Mouse (Mus musculus) testis, adult 2 months (tissue): ENCODE data around the gene Plaur. TPM values are rescaled to one million over a fixed set of nuclear protein-coding genes. Genes with fewer than 3 reads are reported as not detected.

Source experiments
- H3K27ac ChIP-seq: fragments of 200-500 bp; 2 replicates; pipeline ENCODE4 v1.5.1; 2012; ENCODE audit warnings: low read depth, low read length; ENCODE audit not compliant: control insufficient read depth, insufficient read depth
- H3K27me3 ChIP-seq: fragments of 200-500 bp; 2 replicates; pipeline ENCODE4 v1.6.1; 2012; ENCODE audit warnings: mild to moderate bottlenecking, low read length, moderate library complexity; ENCODE audit not compliant: control insufficient read depth, insufficient read depth
- H3K36me3 ChIP-seq: fragments of 200-500 bp; 2 replicates; pipeline ENCODE4 v1.6.1; 2012; ENCODE audit warnings: mild to moderate bottlenecking, low read length; ENCODE audit not compliant: control insufficient read depth, insufficient read depth
- H3K4me1 ChIP-seq: fragments of 200-500 bp; 2 replicates; pipeline ENCODE4 v1.6.1; 2012; ENCODE audit warnings: low read length; ENCODE audit not compliant: control insufficient read depth, insufficient read depth
- H3K4me3 ChIP-seq: fragments of 200-500 bp; 2 replicates; pipeline ENCODE4 v1.5.1; 2012; ENCODE audit warnings: low read depth, mild to moderate bottlenecking, low read length, moderate library complexity, mixed read lengths; ENCODE audit not compliant: control insufficient read depth
- CTCF ChIP-seq: fragments of 200-500 bp; IDR thresholded peaks from 2 replicates; pipeline ENCODE4 v1.5.1; 2012; ENCODE audit warnings: low read depth, mild to moderate bottlenecking, inconsistent platforms, low read length, moderate library complexity; ENCODE audit not compliant: control insufficient read depth, insufficient read depth, insufficient replicate concordance
- POLR2A ChIP-seq: fragments of 200-500 bp; IDR thresholded peaks from 2 replicates; pipeline ENCODE4 v1.6.1; 2012; ENCODE audit warnings: low read depth, mild to moderate bottlenecking, inconsistent platforms, low read length, moderate library complexity; ENCODE audit not compliant: control insufficient read depth
- polyA plus RNA-seq: library from polyadenylated mRNA; depleted of rRNA; stranded (reverse); fragments of >200 nt; gene quantifications from 2 replicates; pipeline ENCODE4 v1.2.3, GENCODE M21; 2012

The Plaur gene
- polyA plus RNA-seq, 1 experiment = not detected

GRCm38 (mm10) chr7:24423956-24424732 is 38.1 kb upstream of the Plaur start:
- Histone ChIP-seq H3K4me1 (no peaks in the 10 kb centered on the region; the same call in 1 of the 2 replicates), H3K36me3 (no peaks in the 10 kb centered on the region; the same call in none of the 2 replicates), H3K27me3 (no peaks in the 10 kb centered on the region), H3K4me3 (no peak overlapping the region), H3K27ac (no peak overlapping the region)
- TF ChIP-seq CTCF (0 out of 2 replicates have a peak, but pooled peaks have one; percentile 2), POLR2A (no peak)

GRCm38 (mm10) chr7:24425919-24426318 is 36.4 kb upstream of the Plaur start:
- no peak overlapping the region for H3K27ac ChIP-seq
- H3K4me3 ChIP-seq = no peak overlapping the region
- TF ChIP-seq POLR2A (no peak), CTCF (no peak)
- peaks cover 3% of the 10 kb centered on the region for H3K4me1 ChIP-seq
- H3K27me3 ChIP-seq = no peaks in the 10 kb centered on the region
- H3K36me3 ChIP-seq = no peaks in the 10 kb centered on the region; the same call in 1 of the 2 replicates

GRCm38 (mm10) chr7:24427168-24427567 is 35.1 kb upstream of the Plaur start:
- TF ChIP-seq POLR2A (no peak), CTCF (no peak)
- Histone ChIP-seq H3K4me1 (peaks cover 3% of the 10 kb centered on the region), H3K4me3 (no peak overlapping the region), H3K27me3 (no peaks in the 10 kb centered on the region), H3K27ac (no peak overlapping the region), H3K36me3 (no peaks in the 10 kb centered on the region)

- TF ChIP-seq CTCF (no peak), POLR2A (no peak)
- Histone ChIP-seq H3K4me3 (peak overlapping the region; percentile 28), H3K36me3 (no peaks in the 10 kb centered on the region), H3K27ac (no peak overlapping the region), H3K27me3 (no peaks in the 10 kb centered on the region), H3K4me1 (peaks cover 3% of the 10 kb centered on the region)
These were observed 33.6 kb upstream of the Plaur start for GRCm38 (mm10) chr7:24428725-24429124.

GRCm38 (mm10) chr7:24429413-24430112 is 32.7 kb upstream of the Plaur start:
- H3K27ac ChIP-seq = no peak overlapping the region
- TF ChIP-seq CTCF (no peak), POLR2A (no peak)
- peaks cover 3% of the 10 kb centered on the region for H3K4me1 ChIP-seq
- H3K27me3 ChIP-seq = no peaks in the 10 kb centered on the region
- H3K4me3 ChIP-seq = peak overlapping the region; percentile 70
- H3K36me3 ChIP-seq = no peaks in the 10 kb centered on the region

GRCm38 (mm10) chr7:24430551-24431345 is 31.5 kb upstream of the Plaur start:
- H3K36me3 ChIP-seq = no peaks in the 10 kb centered on the region
- peak overlapping the region; percentile 79 for H3K4me3 ChIP-seq
- no peaks in the 10 kb centered on the region for H3K27me3 ChIP-seq
- TF ChIP-seq CTCF (no peak), POLR2A (peak; percentile 4; the same call in 1 of the 2 replicates)
- no peak overlapping the region for H3K27ac ChIP-seq
- peaks cover 3% of the 10 kb centered on the region for H3K4me1 ChIP-seq
